ENCODE assay signal across 18 mouse cellular contexts in genomic region chr6:37286134-37286533, GRCm38 (mm10). TPM values are rescaled to one million over a fixed set of nuclear protein-coding genes. Genes with fewer than 3 reads are reported as not detected.
DNase-seq lines count a peak whose midpoint lies in the region; ATAC-seq lines count a peak whose summit lies in the region.
"Had no signal": no experiment of that assay in that cellular context is flagged by ENCODE, and none has a peak within 500 bp of the region (broad histone marks: within the 10 kb centered on the region; RNA-seq: fewer than 3 reads in every experiment).

No protein-coding gene starts in this region.

- no peak for DNase-seq in ovary, postnatal 36 days (ENCODE audit: low spot score)
- DNase-seq: adrenal gland, adult 2 months; adrenal gland, postnatal 10 days; adrenal gland, postnatal 25 days; cerebellum, adult 11 months; cerebellum, adult 18-20 months; cerebellum, adult 8-10 months; cerebellum, adult 9-11 months; cerebellum, postnatal 14 days; cerebellum, postnatal 36 days; forebrain, postnatal 0 days had no signal

- ATAC-seq in common myeloid progenitor, adult 5-6 weeks (replicated peaks; ENCODE audit: low read depth, poor library complexity, severe bottlenecking), result peak; percentile 55
- ATAC-seq in granulocyte monocyte progenitor cell, adult 5-6 weeks (replicated peaks; ENCODE audit: poor library complexity, severe bottlenecking), result peak; percentile 73
- ATAC-seq in megakaryocyte progenitor cell, adult 5-6 weeks (replicated peaks; ENCODE audit: poor library complexity), result peak; percentile 80
- ATAC-seq in megakaryocyte-erythroid progenitor cell, adult 5-6 weeks (replicated peaks; ENCODE audit: low FRiP score, low TSS enrichment, poor library complexity, severe bottlenecking), result no peak
- ATAC-seq: forebrain, embryonic 13.5 days; forebrain, embryonic 15.5 days; forebrain, postnatal 0 days had no signal

RNA-seq across cellular contexts. Expression of gene Dgki, which starts 13.8 kb away (rescaled TPM):
- total RNA-seq in common myeloid progenitor, adult 5-6 weeks (2017), result 0.27 and 1.6 TPM in 2 replicates
- total RNA-seq in granulocyte monocyte progenitor cell, adult 5-6 weeks (2014; fragmentation: Nextera tagmentation), result not detected in 2 replicates
- not detected in 2 replicates for total RNA-seq in granulocyte monocyte progenitor cell, adult 5-6 weeks (2017)
- 0.12 and 0.20 TPM in 2 replicates for total RNA-seq in megakaryocyte progenitor cell, adult 5-6 weeks (2015)
- total RNA-seq in megakaryocyte progenitor cell, adult 5-6 weeks (2017), result 0.20 and 0.21 TPM in 2 replicates
- 0.42 and 1.1 TPM in 2 replicates for total RNA-seq in megakaryocyte-erythroid progenitor cell, adult 5-6 weeks (2014; fragmentation: Nextera tagmentation)
- total RNA-seq in megakaryocyte-erythroid progenitor cell, adult 5-6 weeks (2017), result 0.28 and 1.6 TPM in 2 replicates
- total RNA-seq: MEL had no signal
